Mouse (Mus musculus) liver, adult 2 months (tissue): Measurements from ENCODE around the gene Cux1. TPM values are rescaled to one million over a fixed set of nuclear protein-coding genes. Genes with fewer than 3 reads are reported as not detected.

Experiments
- DNase-seq: peaks from one replicate; pipeline ENCODE4 v3.0.0-alpha.2; 2011; ENCODE audit warnings: low read depth, low spot score; ENCODE audit errors: extremely low read depth
- H3K27ac ChIP-seq: fragments of 200-500 bp; replicated peaks from 2 replicates; pipeline ENCODE4 v1.5.1; 2012; ENCODE audit warnings: low read depth, mild to moderate bottlenecking, control low read depth, inconsistent platforms, low read length; ENCODE audit not compliant: insufficient read depth
- H3K27me3 ChIP-seq: fragments of 200-500 bp; 2 replicates; pipeline ENCODE4 v1.6.1; 2012; ENCODE audit warnings: mild to moderate bottlenecking, moderate library complexity, low read length, inconsistent platforms; ENCODE audit not compliant: control insufficient read depth, insufficient read depth
- H3K36me3 ChIP-seq: fragments of 200-500 bp; 2 replicates; pipeline ENCODE4 v1.6.1; 2012; ENCODE audit warnings: low read length, inconsistent platforms; ENCODE audit not compliant: control insufficient read depth, insufficient read depth
- H3K4me1 ChIP-seq: fragments of 200-500 bp; 2 replicates; pipeline ENCODE4 v1.6.1; 2011; ENCODE audit warnings: low read length; ENCODE audit not compliant: control insufficient read depth, insufficient read depth
- H3K4me3 ChIP-seq: fragments of 200-500 bp; 2 replicates; pipeline ENCODE4 v1.5.1; 2011; ENCODE audit warnings: low read depth, mild to moderate bottlenecking, control low read depth, low read length, moderate library complexity; ENCODE audit not compliant: insufficient read depth
- H3K79me2 ChIP-seq: fragments of 200-500 bp; 2 replicates; pipeline ENCODE4 v1.6.1; 2012; ENCODE audit warnings: inconsistent platforms, mild to moderate bottlenecking, low read length, moderate library complexity; ENCODE audit not compliant: control insufficient read depth, insufficient read depth
- H3K9ac ChIP-seq: fragments of 200-500 bp; 2 replicates; pipeline ENCODE4 v1.6.1; 2012; ENCODE audit warnings: low read depth, mild to moderate bottlenecking, control low read depth, inconsistent platforms, low read length
- CTCF ChIP-seq: fragments of 200-500 bp; IDR thresholded peaks from 2 replicates; pipeline ENCODE4 v1.5.1; 2011; ENCODE audit warnings: low read depth, low read length, control low read depth
- POLR2A ChIP-seq: fragments of 200-500 bp; IDR thresholded peaks from 2 replicates; pipeline ENCODE4 v1.6.1; 2011; ENCODE audit warnings: low read length, control low read depth; ENCODE audit not compliant: insufficient read depth; ENCODE audit errors: extremely low read depth
- WGBS: fragments of 180-500 bp; shearing (Covaris S2); methylation state at CpG from one replicate; pipeline ENCODE4 v1.1.7; 2018; 5-methylcytosine and 5-hydroxymethylcytosine counted together
- polyA plus RNA-seq: library from polyadenylated mRNA; depleted of rRNA; stranded (reverse); fragments of >200 nt; gene quantifications from 2 replicates; pipeline ENCODE4 v1.2.3, GENCODE M21; 2012
- total RNA-seq: library from RNA; depleted of rRNA; stranded (reverse); fragments of >200 nt; gene quantifications from 2 replicates; pipeline ENCODE4 v1.2.3, GENCODE M21; 2014

Cux1 gene
- total and polyA plus RNA-seq, 2 experiments: 11.6 to 12.6 TPM

GRCm38 (mm10) chr5:136565311-136565811 is 1.9 kb downstream of the Cux1 start:
- TF ChIP-seq POLR2A (no peak), CTCF (no peak)
- DNase-seq: no peak
- Histone ChIP-seq H3K36me3 (no peaks in the 10 kb centered on the region), H3K27ac (no peak overlapping the region), H3K9ac (peak overlapping the region; percentile 98), H3K27me3 (no peaks in the 10 kb centered on the region), H3K4me3 (peak overlapping the region; percentile 97), H3K4me1 (peaks cover 5% of the 10 kb centered on the region; the same call in 1 of the 2 replicates), H3K79me2 (peaks cover 17% of the 10 kb centered on the region; the same call in 1 of the 2 replicates)
- 3% methylated on average over 32 of the region's 32 CpGs for WGBS

DNA sequence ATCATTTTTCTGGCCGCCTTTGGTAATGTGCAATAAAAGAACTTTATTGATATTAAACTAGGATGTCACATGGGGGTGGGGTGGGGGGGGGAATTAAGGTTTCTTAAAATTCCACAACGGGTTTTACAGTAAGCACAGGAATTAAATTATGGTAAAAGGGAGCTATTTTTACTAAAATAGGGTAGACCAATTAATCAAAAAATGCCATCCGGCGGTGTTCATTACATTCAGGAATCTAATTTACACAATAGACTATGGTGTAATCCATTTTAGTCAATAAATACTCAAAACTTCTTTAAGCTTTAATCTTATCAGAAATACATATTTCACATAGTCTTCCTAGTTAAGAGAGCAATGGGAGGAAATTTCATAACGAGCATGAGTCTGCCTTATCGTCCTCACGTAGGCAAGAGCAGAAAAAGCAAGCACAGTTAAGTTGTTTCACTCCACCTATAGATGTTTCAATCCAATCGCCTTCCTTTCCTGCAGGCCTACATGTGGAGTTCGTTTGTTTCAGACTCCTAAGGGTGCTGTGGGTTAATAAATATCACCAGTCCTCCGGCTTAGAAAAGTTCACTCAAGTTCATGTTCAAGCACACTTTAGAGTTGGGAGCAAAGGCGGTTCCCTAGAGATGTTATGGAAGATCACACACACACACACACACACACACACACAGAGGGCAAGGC is 2.5 kb downstream of the Cux1 start:
- no peaks in the 10 kb centered on the region for H3K36me3 ChIP-seq
- peak; percentile 20 for DNase-seq
- 60% methylated on average over 11 of the region's 11 CpGs for WGBS
- peaks cover 18% of the 10 kb centered on the region; the same call in 1 of the 2 replicates for H3K79me2 ChIP-seq
- TF ChIP-seq POLR2A (no peak), CTCF (no peak)
- H3K27me3 ChIP-seq: no peaks in the 10 kb centered on the region
- no peak overlapping the region for H3K4me3 ChIP-seq
- peak overlapping the region; percentile 98; the same call in 1 of the 2 replicates for H3K9ac ChIP-seq
- H3K4me1 ChIP-seq: peaks cover 5% of the 10 kb centered on the region; the same call in 1 of the 2 replicates
- no peak overlapping the region for H3K27ac ChIP-seq

- H3K79me2 ChIP-seq: peaks cover 24% of the 10 kb centered on the region; the same call in 1 of the 2 replicates
- no peaks in the 10 kb centered on the region for H3K27me3 ChIP-seq
- no peak overlapping the region for H3K27ac ChIP-seq
- no peak overlapping the region for H3K4me3 ChIP-seq
- H3K36me3 ChIP-seq: no peaks in the 10 kb centered on the region
- no peak for TF ChIP-seq POLR2A
- TF ChIP-seq CTCF: no peak
- no peak overlapping the region for H3K9ac ChIP-seq
- 90% methylated on average over 3 of the region's 3 CpGs for whole genome bisulfite sequencing
- DNase-seq: no peak
- peaks cover 7% of the 10 kb centered on the region; the same call in 1 of the 2 replicates for H3K4me1 ChIP-seq
Measured at GRCm38 (mm10) chr5:136563996-136564395, 3.3 kb downstream of the Cux1 start.

GRCm38 (mm10) chr5:136563104-136563503 is 4.2 kb downstream of the Cux1 start:
- H3K9ac ChIP-seq: no peak overlapping the region
- TF ChIP-seq CTCF (no peak), POLR2A (no peak)
- WGBS: 91% methylated on average over 4 of the region's 4 CpGs
- H3K4me3 ChIP-seq: no peak overlapping the region
- no peak for DNase-seq
- H3K4me1 ChIP-seq: peaks cover 10% of the 10 kb centered on the region; the same call in 1 of the 2 replicates
- no peaks in the 10 kb centered on the region for H3K27me3 ChIP-seq
- no peaks in the 10 kb centered on the region for H3K36me3 ChIP-seq
- no peak overlapping the region for H3K27ac ChIP-seq
- H3K79me2 ChIP-seq: peaks cover 24% of the 10 kb centered on the region; the same call in 1 of the 2 replicates

DNA sequence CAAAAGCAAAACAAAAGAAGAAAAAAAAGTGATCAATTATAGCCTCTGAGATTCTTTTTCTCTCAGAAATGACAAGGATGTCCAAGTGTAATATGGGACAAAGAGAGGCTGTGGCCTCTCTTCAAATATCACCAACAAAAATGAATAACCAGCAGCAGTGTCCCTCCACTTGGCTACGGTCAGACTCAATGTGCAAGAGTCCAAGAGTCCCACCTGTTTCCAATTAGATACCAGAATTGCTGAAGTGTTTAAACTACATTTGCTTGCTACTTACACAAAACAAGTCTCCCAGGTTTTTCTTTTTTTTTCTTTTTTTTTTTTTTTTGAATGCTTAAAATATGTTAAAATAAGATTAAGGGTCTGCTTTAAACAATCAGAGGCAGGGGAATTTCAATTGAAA is 5.1 kb downstream of the Cux1 start:
- 41% methylated on average over 1 of the region's 1 CpGs for WGBS
- H3K27ac ChIP-seq: no peak overlapping the region
- H3K9ac ChIP-seq: no peak overlapping the region
- no peak overlapping the region for H3K4me3 ChIP-seq
- TF ChIP-seq POLR2A (no peak), CTCF (no peak)
- no peaks in the 10 kb centered on the region for H3K27me3 ChIP-seq
- H3K79me2 ChIP-seq: peaks cover 24% of the 10 kb centered on the region; the same call in 1 of the 2 replicates
- peak; percentile 29 for DNase-seq
- H3K36me3 ChIP-seq: no peaks in the 10 kb centered on the region
- peaks cover 13% of the 10 kb centered on the region for H3K4me1 ChIP-seq

- Histone ChIP-seq H3K79me2 (peaks cover 20% of the 10 kb centered on the region; the same call in 1 of the 2 replicates), H3K4me1 (peaks cover 15% of the 10 kb centered on the region), H3K4me3 (no peak overlapping the region), H3K36me3 (no peaks in the 10 kb centered on the region), H3K27me3 (no peaks in the 10 kb centered on the region), H3K9ac (no peak overlapping the region), H3K27ac (no peak overlapping the region)
- 91% methylated on average over 1 of the region's 1 CpGs for WGBS
- TF ChIP-seq CTCF: no peak
- no peak for TF ChIP-seq POLR2A
- no peak for DNase-seq
Measured at GRCm38 (mm10) chr5:136561641-136562040, 5.6 kb downstream of the Cux1 start.
